Mouse (Mus musculus): ENCODE results near the gene Olfr695. TPM values are rescaled to one million over a fixed set of nuclear protein-coding genes. Genes with fewer than 3 reads are reported as not detected.
"Not testable (repeated sequence)": the region's sequence is repeated elsewhere in the genome, so short reads cannot be mapped to it uniquely, and the experiment has no call there.

Gene Olfr695
- polyA plus RNA-seq (2014; fragmentation: Nextera tagmentation; extraction: Ambion mirVana), result not detected in 2 replicates

DNA sequence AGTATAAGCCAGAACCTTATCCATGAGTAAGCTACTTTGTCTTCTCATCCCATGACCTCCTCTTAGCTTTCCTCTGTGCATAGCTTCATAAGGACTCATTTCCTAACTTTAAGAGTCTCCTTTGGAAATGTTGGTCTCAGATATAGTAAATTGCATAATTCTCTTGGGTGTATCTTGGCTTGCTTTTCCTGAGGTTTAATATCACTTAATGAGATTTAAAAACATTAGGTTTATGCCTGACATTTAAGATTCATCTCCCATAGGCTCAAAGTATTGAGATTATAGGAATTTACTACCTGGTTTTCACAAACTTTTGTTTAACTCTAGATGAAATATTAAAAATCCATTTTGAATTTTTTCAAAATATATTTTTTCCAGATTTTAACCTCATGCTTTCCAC, at the start of gene Olfr695:
Gene Olfr695, minus strand, starts transcription at position 101 of the 400 bp plus-strand sequence.
- no peaks in the 10 kb centered on the region for H3K27me3 ChIP-seq (replicated peaks; ENCODE audit: control insufficient read depth, insufficient read depth, low read length)
- H3K36me3 ChIP-seq (ENCODE audit: control insufficient read depth, insufficient read depth, low read length), result no peaks in the 10 kb centered on the region
- H3K9ac ChIP-seq (ENCODE audit: low read length), result no peak within 1 kb of the TSS
- H3K27ac ChIP-seq (ENCODE audit: low read depth), result no peak within 1 kb of the TSS
- H3K4me3 ChIP-seq (ENCODE audit: low read depth, low read length), result no peak within 1 kb of the TSS
- no peaks in the 10 kb centered on the region for H3K4me1 ChIP-seq (replicated peaks; ENCODE audit: control insufficient read depth, insufficient read depth, low read length)
- no peak for DNase-seq (ENCODE audit: low spot score)
- no peak within 1 kb of the TSS for H3K4me2 ChIP-seq (ENCODE audit: low read length)
- no peaks in the 10 kb centered on the region for H3K9me3 ChIP-seq (ENCODE audit: control insufficient read depth, low read length)
- ATAC-seq (replicated peaks; ENCODE audit: low FRiP score, low TSS enrichment, low read depth), result no peak

DNA sequence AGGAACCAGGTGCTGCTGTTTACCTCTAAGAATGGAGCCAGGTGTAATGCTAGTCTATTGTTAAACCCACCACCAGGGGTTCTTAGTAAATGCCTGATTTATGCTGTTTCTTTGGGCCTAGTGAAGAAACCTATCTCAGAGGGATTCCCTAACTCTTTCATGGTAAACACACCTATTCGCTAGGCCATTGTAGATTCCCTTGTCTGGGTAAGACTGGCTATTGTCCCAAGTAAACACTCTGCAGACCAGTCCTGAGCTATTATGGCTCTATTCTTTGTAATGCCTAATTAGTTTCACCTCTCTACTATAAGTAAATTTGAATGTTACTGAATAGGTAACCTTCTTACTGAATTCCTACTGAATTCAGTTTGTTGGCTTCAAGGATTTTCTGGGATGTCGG, 44.8 kb upstream of the Olfr695 start:
- H3K27ac ChIP-seq (ENCODE audit: low read depth); H3K9me3 ChIP-seq (ENCODE audit: control insufficient read depth, low read length); H3K4me2 ChIP-seq (ENCODE audit: low read length); H3K4me3 ChIP-seq (ENCODE audit: low read depth, low read length); H3K27me3 ChIP-seq (replicated peaks; ENCODE audit: control insufficient read depth, insufficient read depth, low read length); ATAC-seq (replicated peaks; ENCODE audit: low FRiP score, low TSS enrichment, low read depth); H3K9ac ChIP-seq (ENCODE audit: low read length); H3K4me1 ChIP-seq (replicated peaks; ENCODE audit: control insufficient read depth, insufficient read depth, low read length); DNase-seq (ENCODE audit: low spot score); H3K36me3 ChIP-seq (ENCODE audit: control insufficient read depth, insufficient read depth, low read length): not testable (repeated sequence)
- 98% methylated on average over 2 of the region's 2 CpGs for WGBS

DNA sequence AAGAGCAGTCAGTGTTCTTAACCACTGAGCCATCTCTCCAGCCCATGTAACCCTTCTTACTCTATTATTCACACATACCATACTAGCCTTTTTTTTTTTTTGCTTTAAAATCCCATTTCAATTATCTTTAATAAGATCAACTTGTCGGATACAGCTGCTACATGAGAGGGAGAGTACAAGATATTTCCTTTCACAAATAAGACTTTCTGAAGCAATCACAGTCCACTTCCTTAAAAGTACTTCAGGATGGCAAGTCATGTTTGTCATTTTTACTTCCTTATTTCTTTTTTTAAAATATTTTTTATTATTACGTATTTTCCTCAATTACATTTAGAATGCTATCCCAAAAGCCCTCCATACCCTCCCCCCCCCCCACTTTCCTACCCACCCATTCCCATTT, 42.6 kb upstream of the Olfr695 start:
- DNase-seq (ENCODE audit: low spot score), result no peak
- ATAC-seq (replicated peaks; ENCODE audit: low FRiP score, low TSS enrichment, low read depth), result no peak
- H3K27ac ChIP-seq (ENCODE audit: low read depth), result no peak overlapping the region
- no peaks in the 10 kb centered on the region for H3K4me1 ChIP-seq (replicated peaks; ENCODE audit: control insufficient read depth, insufficient read depth, low read length)
- no peaks in the 10 kb centered on the region for H3K9me3 ChIP-seq (ENCODE audit: control insufficient read depth, low read length)
- 86% methylated on average over 2 of the region's 2 CpGs for WGBS
- H3K4me2 ChIP-seq (ENCODE audit: low read length), result no peak overlapping the region
- H3K9ac ChIP-seq (ENCODE audit: low read length), result no peak overlapping the region
- no peaks in the 10 kb centered on the region for H3K36me3 ChIP-seq (ENCODE audit: control insufficient read depth, insufficient read depth, low read length)
- no peaks in the 10 kb centered on the region for H3K27me3 ChIP-seq (replicated peaks; ENCODE audit: control insufficient read depth, insufficient read depth, low read length)
- H3K4me3 ChIP-seq (ENCODE audit: low read depth, low read length), result no peak overlapping the region

DNA sequence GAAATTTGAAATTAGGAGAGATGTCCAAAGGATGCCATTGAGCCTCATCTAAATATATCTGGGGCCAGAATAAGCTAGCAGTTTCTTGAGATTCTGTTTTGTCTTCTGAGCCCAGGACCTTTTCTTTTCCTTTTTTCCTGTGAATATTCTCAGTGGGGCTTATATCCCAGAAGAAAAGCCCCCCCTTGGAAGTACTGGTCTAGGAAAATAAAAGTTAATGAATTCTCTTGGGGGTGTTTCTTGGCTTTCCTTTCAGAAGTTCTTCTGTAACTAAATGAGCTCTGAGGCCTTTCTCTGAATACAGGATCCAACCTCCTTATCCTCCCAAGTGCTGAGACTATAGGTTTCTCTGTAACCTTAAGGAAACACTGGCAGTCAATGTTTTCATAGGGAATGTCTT, 39.1 kb upstream of the Olfr695 start, which contains the start of gene Olfr698:
Gene Olfr698, minus strand, starts transcription at position 101 of the 400 bp plus-strand sequence.
- H3K27ac ChIP-seq (ENCODE audit: low read depth), result no peak within 1 kb of the TSS
- DNase-seq (ENCODE audit: low spot score), result no peak
- H3K27me3 ChIP-seq (replicated peaks; ENCODE audit: control insufficient read depth, insufficient read depth, low read length), result no peaks in the 10 kb centered on the region
- ATAC-seq (replicated peaks; ENCODE audit: low FRiP score, low TSS enrichment, low read depth), result no peak
- H3K4me1 ChIP-seq (replicated peaks; ENCODE audit: control insufficient read depth, insufficient read depth, low read length), result no peaks in the 10 kb centered on the region
- H3K9me3 ChIP-seq (ENCODE audit: control insufficient read depth, low read length), result no peaks in the 10 kb centered on the region
- H3K4me2 ChIP-seq (ENCODE audit: low read length), result no peak within 1 kb of the TSS
- no peaks in the 10 kb centered on the region for H3K36me3 ChIP-seq (ENCODE audit: control insufficient read depth, insufficient read depth, low read length)
- no peak within 1 kb of the TSS for H3K9ac ChIP-seq (ENCODE audit: low read length)
- no peak within 1 kb of the TSS for H3K4me3 ChIP-seq (ENCODE audit: low read depth, low read length)

DNA sequence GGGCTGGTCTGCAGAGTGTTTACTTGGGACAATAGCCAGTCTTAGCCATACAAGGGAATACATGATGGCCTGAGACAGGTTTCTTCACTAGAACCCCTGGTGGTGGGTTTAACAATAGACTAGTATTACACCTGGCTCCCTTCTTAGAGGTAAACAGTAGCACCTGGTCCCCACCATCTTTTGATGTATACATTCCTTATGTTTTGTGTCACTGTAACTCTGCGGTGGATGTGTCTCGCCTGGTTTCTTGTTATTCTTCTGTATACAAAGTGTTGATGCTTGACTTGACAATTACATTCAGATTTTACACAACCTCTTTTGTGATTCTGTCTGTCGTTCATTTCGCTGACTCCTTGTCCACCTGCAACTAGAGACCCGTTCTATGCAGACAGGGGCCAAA, 29.6 kb upstream of the Olfr695 start:
- no peaks in the 10 kb centered on the region for H3K4me1 ChIP-seq (replicated peaks; ENCODE audit: control insufficient read depth, insufficient read depth, low read length)
- DNase-seq (ENCODE audit: low spot score), result no peak
- no peaks in the 10 kb centered on the region for H3K27me3 ChIP-seq (replicated peaks; ENCODE audit: control insufficient read depth, insufficient read depth, low read length)
- H3K9me3 ChIP-seq (ENCODE audit: control insufficient read depth, low read length), result no peaks in the 10 kb centered on the region
- WGBS, result 86% methylated on average over 5 of the region's 5 CpGs
- H3K36me3 ChIP-seq (ENCODE audit: control insufficient read depth, insufficient read depth, low read length), result no peaks in the 10 kb centered on the region
- H3K4me2 ChIP-seq (ENCODE audit: low read length), result no peak overlapping the region
- no peak overlapping the region for H3K4me3 ChIP-seq (ENCODE audit: low read depth, low read length)
- no peak overlapping the region for H3K9ac ChIP-seq (ENCODE audit: low read length)
- no peak overlapping the region for H3K27ac ChIP-seq (ENCODE audit: low read depth)
- ATAC-seq (replicated peaks; ENCODE audit: low FRiP score, low TSS enrichment, low read depth), result no peak

DNA sequence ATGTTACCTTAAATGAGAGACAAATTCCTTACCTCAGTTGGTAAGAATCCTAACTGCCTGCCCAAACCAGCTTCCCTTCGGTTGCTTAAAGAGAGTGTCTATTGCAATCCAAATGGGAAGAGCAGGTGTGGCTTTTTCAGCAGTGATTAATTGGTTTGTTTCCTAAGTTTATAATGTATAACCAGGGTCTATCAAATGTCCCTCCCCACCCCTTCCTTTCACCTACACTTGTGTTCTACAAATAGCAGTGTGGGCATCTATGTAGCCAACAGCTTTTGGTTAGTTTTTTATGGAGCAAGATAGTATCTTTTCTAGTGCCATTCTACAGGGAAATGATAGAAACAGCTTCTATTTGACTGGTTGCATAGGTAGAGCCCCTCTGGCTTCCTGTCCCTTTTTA, 26.1 kb upstream of the Olfr695 start, which contains the start of gene Olfr697:
Gene Olfr697, minus strand, starts transcription at position 101 of the 400 bp plus-strand sequence.
- Histone ChIP-seq H3K9me3 (ENCODE audit: control insufficient read depth, low read length) (no peaks in the 10 kb centered on the region), H3K4me1 (replicated peaks; ENCODE audit: control insufficient read depth, insufficient read depth, low read length) (no peaks in the 10 kb centered on the region), H3K4me2 (ENCODE audit: low read length) (no peak within 1 kb of the TSS), H3K27ac (ENCODE audit: low read depth) (no peak within 1 kb of the TSS), H3K9ac (ENCODE audit: low read length) (no peak within 1 kb of the TSS), H3K36me3 (ENCODE audit: control insufficient read depth, insufficient read depth, low read length) (no peaks in the 10 kb centered on the region), H3K27me3 (replicated peaks; ENCODE audit: control insufficient read depth, insufficient read depth, low read length) (no peaks in the 10 kb centered on the region), H3K4me3 (ENCODE audit: low read depth, low read length) (no peak within 1 kb of the TSS)
- DNase-seq (ENCODE audit: low spot score), result no peak
- 91% methylated on average over 1 of the region's 1 CpGs for WGBS
- ATAC-seq (replicated peaks; ENCODE audit: low FRiP score, low TSS enrichment, low read depth), result no peak

DNA sequence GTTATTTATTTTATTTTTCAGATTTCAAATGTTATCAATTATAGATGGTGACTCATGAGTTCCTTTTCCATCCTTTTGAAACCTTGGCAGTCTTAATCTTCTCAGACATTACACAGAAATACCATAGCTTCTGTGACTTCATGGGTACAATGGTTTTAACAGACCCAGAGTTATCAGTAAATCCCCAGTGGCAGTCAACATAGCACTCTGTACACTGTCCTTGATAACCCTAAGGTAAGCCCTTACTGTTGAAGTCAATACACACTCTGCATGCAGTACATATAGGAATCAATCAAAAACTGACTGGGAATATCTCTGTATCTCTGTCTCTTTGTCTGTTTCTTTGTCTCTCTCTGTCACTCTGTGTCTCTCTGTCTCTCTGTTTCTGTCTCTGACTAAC, 20.8 kb upstream of the Olfr695 start:
- no peak for ATAC-seq (replicated peaks; ENCODE audit: low FRiP score, low TSS enrichment, low read depth)
- H3K27ac ChIP-seq (ENCODE audit: low read depth), result no peak overlapping the region
- no peaks in the 10 kb centered on the region for H3K27me3 ChIP-seq (replicated peaks; ENCODE audit: control insufficient read depth, insufficient read depth, low read length)

DNA sequence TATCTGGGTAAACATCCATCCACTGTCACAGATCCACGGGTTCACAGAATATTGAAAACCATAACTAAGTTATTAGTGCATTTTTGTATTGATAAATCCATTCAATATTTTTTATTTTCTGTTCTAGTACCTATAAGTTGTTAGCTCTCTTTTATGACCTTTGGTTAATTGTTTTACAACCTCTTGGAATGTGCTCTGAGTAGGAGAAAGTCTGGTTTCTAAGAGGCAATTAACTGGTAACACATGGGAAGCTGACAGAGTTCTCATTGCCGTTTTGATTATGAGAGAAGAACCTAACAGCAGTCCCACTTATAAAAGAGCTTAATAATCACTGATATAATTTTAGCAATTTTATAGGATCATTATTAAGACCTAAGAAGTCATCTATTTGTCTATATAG, 17.5 kb upstream of the Olfr695 start:
- H3K4me3 ChIP-seq (ENCODE audit: low read depth, low read length), result no peak overlapping the region
- H3K4me1 ChIP-seq (replicated peaks; ENCODE audit: control insufficient read depth, insufficient read depth, low read length), result no peaks in the 10 kb centered on the region
- DNase-seq (ENCODE audit: low spot score) (no peak), ATAC-seq (replicated peaks; ENCODE audit: low FRiP score, low TSS enrichment, low read depth) (no peak; the same call in 1 of the 2 replicates)
- no peak overlapping the region for H3K9ac ChIP-seq (ENCODE audit: low read length)
- no peaks in the 10 kb centered on the region for H3K36me3 ChIP-seq (ENCODE audit: control insufficient read depth, insufficient read depth, low read length)
- H3K27me3 ChIP-seq (replicated peaks; ENCODE audit: control insufficient read depth, insufficient read depth, low read length), result no peaks in the 10 kb centered on the region
- no peak overlapping the region for H3K4me2 ChIP-seq (ENCODE audit: low read length)
- 29% methylated on average over 2 of the region's 2 CpGs for WGBS
- H3K9me3 ChIP-seq (ENCODE audit: control insufficient read depth, low read length), result no peaks in the 10 kb centered on the region
- no peak overlapping the region for H3K27ac ChIP-seq (ENCODE audit: low read depth)

More for the DNA sequence above, 20.8 kb upstream of the Olfr695 start:
- Histone ChIP-seq H3K4me1 (replicated peaks; ENCODE audit: control insufficient read depth, insufficient read depth, low read length) (no peaks in the 10 kb centered on the region), H3K4me3 (ENCODE audit: low read depth, low read length) (no peak overlapping the region), H3K36me3 (ENCODE audit: control insufficient read depth, insufficient read depth, low read length) (no peaks in the 10 kb centered on the region), H3K9ac (ENCODE audit: low read length) (no peak overlapping the region), H3K9me3 (ENCODE audit: control insufficient read depth, low read length) (no peaks in the 10 kb centered on the region), H3K4me2 (ENCODE audit: low read length) (no peak overlapping the region)
- DNase-seq (ENCODE audit: low spot score), result no peak

DNA sequence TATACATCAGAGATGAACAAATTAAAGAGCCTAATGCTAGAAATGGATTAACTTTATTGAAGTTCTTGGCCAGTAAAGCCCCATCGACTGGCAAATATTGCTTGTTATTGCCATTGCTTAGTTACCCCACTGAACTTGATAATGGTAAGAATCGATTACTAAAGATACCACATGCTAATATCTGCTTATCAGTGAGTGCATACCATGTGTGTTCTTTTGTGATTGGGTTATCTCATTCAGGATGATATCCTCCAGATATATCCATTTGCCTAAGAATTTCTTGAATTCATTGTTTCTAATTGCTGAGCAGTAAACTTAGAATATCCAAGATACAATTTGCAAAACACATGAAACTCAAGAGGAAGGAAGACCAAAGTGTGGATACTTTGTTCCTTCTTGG, 9.5 kb upstream of the Olfr695 start:
- not testable (repeated sequence) for H3K36me3 ChIP-seq (ENCODE audit: control insufficient read depth, insufficient read depth, low read length)

More for the DNA sequence above, 9.5 kb upstream of the Olfr695 start:
- H3K9ac ChIP-seq (ENCODE audit: low read length); DNase-seq (ENCODE audit: low spot score); H3K4me3 ChIP-seq (ENCODE audit: low read depth, low read length); H3K27me3 ChIP-seq (replicated peaks; ENCODE audit: control insufficient read depth, insufficient read depth, low read length); H3K9me3 ChIP-seq (ENCODE audit: control insufficient read depth, low read length); H3K4me2 ChIP-seq (ENCODE audit: low read length); H3K4me1 ChIP-seq (replicated peaks; ENCODE audit: control insufficient read depth, insufficient read depth, low read length); ATAC-seq (replicated peaks; ENCODE audit: low FRiP score, low TSS enrichment, low read depth); H3K27ac ChIP-seq (ENCODE audit: low read depth): not testable (repeated sequence)
- WGBS, result 89% methylated on average over 2 of the region's 2 CpGs

Data from intestine, embryonic 14.5 days (tissue).